Mouse (Mus musculus) megakaryocyte, embryonic 14.5 days (primary cell): ENCODE measurements around the gene Gsc. TPM values are rescaled to one million over a fixed set of nuclear protein-coding genes. Genes with fewer than 3 reads are reported as not detected.

Source experiments
- H3K27me3 ChIP-seq: replicated peaks from 2 replicates; pipeline ENCODE3; 2012; ENCODE audit warnings: inconsistent platforms
- H3K36me3 ChIP-seq: replicated peaks from 2 replicates; pipeline ENCODE3; 2012; ENCODE audit warnings: low read length, inconsistent platforms, mixed read lengths
- H3K4me1 ChIP-seq: 2 replicates; pipeline ENCODE4 v1.6.1; 2012; ENCODE audit warnings: inconsistent platforms
- H3K4me3 ChIP-seq: replicated peaks from 2 replicates; pipeline ENCODE3; 2012; ENCODE audit warnings: moderate library complexity, mild to moderate bottlenecking, inconsistent platforms
- H3K9me3 ChIP-seq: 2 replicates; pipeline ENCODE4 v1.6.1; 2012; ENCODE audit warnings: inconsistent platforms
- FLI1 ChIP-seq: IDR thresholded peaks from 2 replicates; pipeline ENCODE4 v1.6.1; 2012; ENCODE audit warnings: low read length, inconsistent platforms, mixed read lengths
- GATA1 ChIP-seq: IDR thresholded peaks from 3 replicates; pipeline ENCODE4 v1.6.1; 2012; ENCODE audit warnings: mixed read lengths, low read length, inconsistent platforms, borderline replicate concordance
- polyA plus RNA-seq: library from polyadenylated mRNA; stranded (reverse); fragments of >175 nt; gene quantifications from 2 replicates; pipeline ENCODE4 v1.2.3, GENCODE M21; 2012; ENCODE audit warnings: low replicate concordance; ENCODE audit not compliant: insufficient read depth

Gene Gsc
- polyA plus RNA-seq, 1 experiment: not detected

- Histone ChIP-seq H3K9me3 (no peaks in the 10 kb centered on the region), H3K27me3 (peaks cover 23% of the 10 kb centered on the region), H3K36me3 (no peaks in the 10 kb centered on the region), H3K4me1 (no peaks in the 10 kb centered on the region), H3K4me3 (no peak overlapping the region)
- TF ChIP-seq FLI1 (no peak), GATA1 (no peak)
Observed at GRCm38 (mm10) chr12:104433214-104433613, 39.9 kb downstream of the Gsc start.

GRCm38 (mm10) chr12:104431359-104431758 lies 41.8 kb downstream of the Gsc start:
- peaks cover 14% of the 10 kb centered on the region for H3K27me3 ChIP-seq
- H3K36me3 ChIP-seq: no peaks in the 10 kb centered on the region
- TF ChIP-seq GATA1 (no peak), FLI1 (no peak)
- no peak overlapping the region for H3K4me3 ChIP-seq
- H3K4me1 ChIP-seq: no peaks in the 10 kb centered on the region
- no peaks in the 10 kb centered on the region for H3K9me3 ChIP-seq

- H3K9me3 ChIP-seq: no peaks in the 10 kb centered on the region
- TF ChIP-seq GATA1 (no peak), FLI1 (no peak)
- no peaks in the 10 kb centered on the region for H3K36me3 ChIP-seq
- no peak overlapping the region for H3K4me3 ChIP-seq
- no peaks in the 10 kb centered on the region for H3K4me1 ChIP-seq
- H3K27me3 ChIP-seq: peaks cover 25% of the 10 kb centered on the region
Observed at GRCm38 (mm10) chr12:104426915-104427314, 46.2 kb downstream of the Gsc start.

DNA sequence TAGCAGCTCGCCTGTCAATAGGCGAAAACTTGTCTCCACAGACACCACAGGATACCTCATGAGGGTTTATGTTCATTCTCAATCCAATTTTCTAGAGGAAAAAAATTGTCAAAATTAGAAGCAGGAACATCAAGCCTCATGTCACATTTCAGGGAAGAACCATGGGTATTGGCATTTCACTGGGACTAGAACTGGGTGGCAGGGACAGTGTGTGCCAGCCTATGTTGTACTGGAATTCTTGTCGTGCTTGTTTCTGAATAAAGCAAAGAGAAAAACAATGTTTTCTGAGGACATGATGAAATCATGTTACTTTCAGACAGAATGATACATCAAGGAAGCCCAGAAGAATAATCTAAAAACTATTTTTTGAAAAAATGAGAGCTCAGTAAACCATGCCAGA lies 47.5 kb downstream of the Gsc start:
- TF ChIP-seq FLI1: no peak
- no peak for TF ChIP-seq GATA1
- Histone ChIP-seq H3K4me3 (no peak overlapping the region), H3K4me1 (no peaks in the 10 kb centered on the region), H3K27me3 (peaks cover 24% of the 10 kb centered on the region), H3K9me3 (peaks cover under 1% of the 10 kb centered on the region; the same call in 1 of the 2 replicates), H3K36me3 (no peaks in the 10 kb centered on the region)

- peaks cover 24% of the 10 kb centered on the region for H3K27me3 ChIP-seq
- H3K4me1 ChIP-seq: peaks cover 8% of the 10 kb centered on the region
- H3K4me3 ChIP-seq: no peak overlapping the region
- H3K36me3 ChIP-seq: no peaks in the 10 kb centered on the region
- peaks cover 5% of the 10 kb centered on the region; the same call in 1 of the 2 replicates for H3K9me3 ChIP-seq
- TF ChIP-seq FLI1 (no peak), GATA1 (no peak)
Observed at GRCm38 (mm10) chr12:104422615-104423392, 50.3 kb downstream of the Gsc start.

Other genes starting within 250 kb of the Gsc start
- 122 and 154 TPM in 2 replicates for gene Serpina3g, start 237.1 kb downstream of the Gsc start, polyA plus RNA-seq
- gene Serpina3i, start 210.2 kb downstream of the Gsc start, polyA plus RNA-seq: 1.0 and 2.1 TPM in 2 replicates
- not detected in 2 replicates for gene Serpina3j, start 158.8 kb downstream of the Gsc start, polyA plus RNA-seq
- gene Serpina3k, start 134.8 kb downstream of the Gsc start, polyA plus RNA-seq: not detected in 2 replicates
- not detected in 2 replicates for gene Serpina3m, start 134.8 kb downstream of the Gsc start, polyA plus RNA-seq
- gene Serpina3n, start 66.6 kb downstream of the Gsc start, polyA plus RNA-seq: not detected in 2 replicates